Mouse (Mus musculus) forebrain, embryonic 15.5 days (tissue): ENCODE measurements around the gene Rin3. TPM values are rescaled to one million over a fixed set of nuclear protein-coding genes. Genes with fewer than 3 reads are reported as not detected.
"Not testable (repeated sequence)": the region's sequence is repeated elsewhere in the genome, so short reads cannot be mapped to it uniquely, and the experiment has no call there.

Experiments
- ATAC-seq: fragments of 200-750 bp; cut with Nextera tagmentation; replicated peaks from 2 replicates; pipeline ENCODE4 v1.8.0; 2017; ENCODE audit warnings: mild to moderate bottlenecking, moderate TSS enrichment, moderate library complexity
- H3K27ac ChIP-seq: fragments of 300-500 bp; sonication (generic); replicated peaks from 2 replicates; pipeline ENCODE4 v1.5.1; 2015; ENCODE audit warnings: mild to moderate bottlenecking, inconsistent platforms
- H3K27me3 ChIP-seq: fragments of 300-500 bp; sonication (generic); 2 replicates; pipeline ENCODE4 v1.6.1; 2015; ENCODE audit warnings: inconsistent platforms
- H3K36me3 ChIP-seq: fragments of 300-500 bp; sonication (generic); 2 replicates; pipeline ENCODE4 v1.6.1; 2015; ENCODE audit warnings: mild to moderate bottlenecking, inconsistent platforms
- H3K4me1 ChIP-seq: fragments of 300-500 bp; sonication (generic); 2 replicates; pipeline ENCODE4 v1.6.1; 2015; ENCODE audit warnings: inconsistent platforms
- H3K4me2 ChIP-seq: fragments of 300-500 bp; sonication (generic); replicated peaks from 2 replicates; pipeline ENCODE4 v1.6.1; 2015; ENCODE audit warnings: mild to moderate bottlenecking, inconsistent platforms
- H3K4me3 ChIP-seq: fragments of 300-500 bp; sonication (generic); 2 replicates; pipeline ENCODE4 v1.5.1; 2015; ENCODE audit warnings: mild to moderate bottlenecking, inconsistent platforms
- H3K9ac ChIP-seq: fragments of 300-500 bp; sonication (generic); replicated peaks from 2 replicates; pipeline ENCODE4 v1.6.1; 2015; ENCODE audit warnings: mild to moderate bottlenecking, inconsistent platforms
- H3K9me3 ChIP-seq: fragments of 300-500 bp; sonication (generic); 2 replicates; pipeline ENCODE4 v1.6.1; 2016; ENCODE audit warnings: inconsistent platforms
- WGBS: fragments of 180-500 bp; shearing (Covaris S2); methylation state at CpG from one replicate; pipeline ENCODE4 v1.1.7; 2015; ENCODE audit warnings: mixed read lengths; 5-methylcytosine and 5-hydroxymethylcytosine counted together
- polyA plus RNA-seq: library from polyadenylated mRNA; unstranded; fragments of >200 nt; fragmentation: Nextera tagmentation; extraction: Ambion mirVana; gene quantifications from 2 replicates; pipeline ENCODE4 v1.2.1, GENCODE M21; 2015

Rin3 gene
- polyA plus RNA-seq, 1 experiment from 2014 or later: 1.3 TPM

DNA sequence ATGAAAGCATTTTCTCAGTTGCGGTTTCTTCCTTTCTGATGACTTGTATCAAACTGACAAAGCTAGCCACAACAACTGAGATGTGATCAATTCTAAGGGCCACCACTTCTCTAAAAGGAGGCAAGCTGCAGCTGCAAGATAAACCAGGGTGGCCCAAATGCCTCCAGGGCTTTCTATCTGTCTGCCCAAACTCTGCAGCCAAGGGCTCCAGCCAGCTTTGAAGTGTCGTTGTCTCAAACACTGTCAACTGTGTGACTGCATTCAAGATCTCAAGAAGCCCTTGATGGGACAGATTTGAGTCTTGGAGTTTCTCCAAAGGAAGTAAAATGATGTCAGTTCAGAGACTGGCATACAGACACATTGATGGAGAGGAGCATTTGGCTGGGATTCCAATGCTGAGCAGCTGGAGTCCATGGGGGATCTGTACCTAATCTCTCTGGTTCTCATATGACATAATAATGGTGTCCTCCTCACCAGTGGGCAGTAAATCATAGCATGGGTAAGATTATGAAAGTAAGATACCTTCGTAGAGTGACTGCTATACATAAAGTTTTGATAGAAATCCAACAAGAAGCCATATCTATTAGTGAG is 24.2 kb upstream of the Rin3 start:
- no peaks in the 10 kb centered on the region for H3K36me3 ChIP-seq

DNA sequence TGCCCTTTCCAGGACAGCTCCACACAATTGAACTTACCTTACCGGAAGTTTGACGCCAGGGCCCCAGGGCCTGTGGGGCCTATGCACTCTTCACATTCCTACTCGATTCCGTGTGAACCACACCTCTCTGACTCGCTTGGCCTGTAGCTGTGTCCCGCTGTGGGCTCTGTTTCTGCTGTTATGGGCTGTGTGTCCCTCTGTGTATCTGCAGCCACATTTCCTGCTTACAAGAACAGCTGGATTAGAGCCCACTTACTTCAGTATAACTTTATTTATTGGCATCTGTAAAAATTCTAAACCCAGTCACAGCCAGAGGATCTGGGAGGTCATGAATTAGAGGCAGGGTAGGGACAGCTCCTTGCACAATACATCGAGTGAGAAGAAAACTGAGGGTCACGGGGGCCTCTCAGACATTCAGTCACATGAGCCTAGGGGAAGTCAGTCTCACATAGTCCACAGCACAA is 20.9 kb upstream of the Rin3 start:
- Histone ChIP-seq H3K9ac (no peak overlapping the region), H3K27me3 (no peaks in the 10 kb centered on the region), H3K4me1 (no peaks in the 10 kb centered on the region), H3K4me2 (no peak overlapping the region), H3K27ac (no peak overlapping the region), H3K36me3 (no peaks in the 10 kb centered on the region), H3K4me3 (no peak overlapping the region), H3K9me3 (no peaks in the 10 kb centered on the region)
- WGBS: 72% methylated on average over 8 of the region's 8 CpGs
- ATAC-seq: no peak

More for the DNA sequence above, 24.2 kb upstream of the Rin3 start:
- H3K9me3 ChIP-seq: no peaks in the 10 kb centered on the region
- no peak overlapping the region for H3K9ac ChIP-seq
- no peak for ATAC-seq
- H3K4me3 ChIP-seq: no peak overlapping the region
- no peaks in the 10 kb centered on the region for H3K4me1 ChIP-seq
- WGBS: 81% methylated on average over 3 of the region's 3 CpGs
- H3K27me3 ChIP-seq: no peaks in the 10 kb centered on the region
- no peak overlapping the region for H3K27ac ChIP-seq
- H3K4me2 ChIP-seq: no peak overlapping the region

- WGBS: 78% methylated on average over 2 of the region's 2 CpGs
- no peaks in the 10 kb centered on the region for H3K27me3 ChIP-seq
Observed at GRCm38 (mm10) chr12:102262809-102263208, 20.0 kb upstream of the Rin3 start.

GRCm38 (mm10) chr12:102263249-102263648 is 19.6 kb upstream of the Rin3 start:
- no peak for ATAC-seq
- Histone ChIP-seq H3K4me2 (no peak overlapping the region), H3K9ac (no peak overlapping the region), H3K4me3 (no peak overlapping the region), H3K36me3 (no peaks in the 10 kb centered on the region), H3K27ac (no peak overlapping the region), H3K4me1 (no peaks in the 10 kb centered on the region), H3K9me3 (no peaks in the 10 kb centered on the region), H3K27me3 (no peaks in the 10 kb centered on the region)

More at GRCm38 (mm10) chr12:102262809-102263208, 20.0 kb upstream of the Rin3 start:
- H3K36me3 ChIP-seq: no peaks in the 10 kb centered on the region
- H3K4me3 ChIP-seq: no peak overlapping the region
- H3K4me1 ChIP-seq: no peaks in the 10 kb centered on the region
- ATAC-seq: no peak
- H3K27ac ChIP-seq: no peak overlapping the region
- H3K9me3 ChIP-seq: no peaks in the 10 kb centered on the region
- no peak overlapping the region for H3K9ac ChIP-seq
- H3K4me2 ChIP-seq: no peak overlapping the region

DNA sequence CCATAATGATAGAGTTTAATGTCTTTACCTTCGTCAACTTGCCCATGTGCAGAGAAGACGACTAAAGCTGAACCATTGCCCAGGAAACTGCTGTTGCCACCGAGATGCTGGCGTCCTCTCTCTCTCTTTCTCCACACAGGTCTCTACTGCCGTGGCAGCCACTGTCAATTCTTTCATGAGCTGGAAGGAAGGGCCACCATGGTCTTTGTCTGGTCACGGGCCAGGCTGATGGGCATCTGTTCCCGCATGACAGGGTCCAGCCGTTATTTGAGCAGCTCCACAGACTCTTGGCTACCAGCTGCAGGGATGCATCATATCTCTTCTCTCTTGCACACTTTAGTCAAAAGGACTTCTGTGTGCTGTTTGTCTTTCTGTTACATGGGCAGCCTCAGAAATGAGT is 16.4 kb upstream of the Rin3 start:
- H3K4me1 ChIP-seq: no peaks in the 10 kb centered on the region
- no peak overlapping the region for H3K9ac ChIP-seq
- H3K4me3 ChIP-seq: no peak overlapping the region
- no peaks in the 10 kb centered on the region for H3K9me3 ChIP-seq
- whole genome bisulfite sequencing: 85% methylated on average over 8 of the region's 8 CpGs
- H3K27me3 ChIP-seq: no peaks in the 10 kb centered on the region
- H3K36me3 ChIP-seq: no peaks in the 10 kb centered on the region
- no peak overlapping the region for H3K4me2 ChIP-seq
- no peak overlapping the region for H3K27ac ChIP-seq
- ATAC-seq: no peak

GRCm38 (mm10) chr12:102269144-102269543 is 13.7 kb upstream of the Rin3 start:
- Histone ChIP-seq H3K4me2 (no peak overlapping the region), H3K4me3 (no peak overlapping the region), H3K36me3 (no peaks in the 10 kb centered on the region), H3K9me3 (no peaks in the 10 kb centered on the region), H3K9ac (no peak overlapping the region), H3K4me1 (no peaks in the 10 kb centered on the region), H3K27ac (no peak overlapping the region), H3K27me3 (no peaks in the 10 kb centered on the region)
- WGBS: 53% methylated on average over 2 of the region's 2 CpGs
- ATAC-seq: no peak

GRCm38 (mm10) chr12:102270776-102271405 is 12.0 kb upstream of the Rin3 start:
- ATAC-seq: no peak
- no peak overlapping the region for H3K4me3 ChIP-seq
- no peaks in the 10 kb centered on the region for H3K9me3 ChIP-seq
- no peaks in the 10 kb centered on the region for H3K4me1 ChIP-seq
- no peaks in the 10 kb centered on the region for H3K36me3 ChIP-seq
- H3K27me3 ChIP-seq: no peaks in the 10 kb centered on the region
- 86% methylated on average over 6 of the region's 6 CpGs for WGBS
- H3K27ac ChIP-seq: no peak overlapping the region
- no peak overlapping the region for H3K4me2 ChIP-seq
- no peak overlapping the region for H3K9ac ChIP-seq

DNA sequence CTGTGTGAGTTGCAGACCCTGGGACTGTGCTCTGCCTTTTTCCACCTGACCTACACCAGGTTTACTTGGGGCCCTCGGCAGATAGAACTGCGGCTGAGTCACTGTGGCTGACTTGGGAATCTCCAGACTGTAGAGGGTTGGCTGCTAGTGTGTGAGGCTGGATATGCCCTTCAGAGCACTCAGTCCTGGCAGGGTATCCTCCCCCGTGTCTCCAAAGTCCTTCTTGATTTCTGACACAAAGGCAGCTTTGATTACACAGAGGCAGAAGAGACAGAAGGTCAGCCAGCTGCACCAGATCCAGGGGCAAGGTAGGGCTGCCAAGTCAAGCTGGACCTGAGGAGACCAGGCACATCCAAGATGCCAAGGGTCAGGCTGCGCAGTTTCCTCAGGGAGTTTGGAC is 11.4 kb upstream of the Rin3 start:
- no peaks in the 10 kb centered on the region for H3K9me3 ChIP-seq
- no peak overlapping the region for H3K9ac ChIP-seq
- H3K27me3 ChIP-seq: no peaks in the 10 kb centered on the region
- no peaks in the 10 kb centered on the region for H3K4me1 ChIP-seq
- WGBS: 78% methylated on average over 4 of the region's 4 CpGs
- no peaks in the 10 kb centered on the region for H3K36me3 ChIP-seq
- ATAC-seq: no peak
- H3K27ac ChIP-seq: no peak overlapping the region
- H3K4me2 ChIP-seq: no peak overlapping the region
- H3K4me3 ChIP-seq: no peak overlapping the region

- Histone ChIP-seq H3K9ac (no peak overlapping the region), H3K4me1 (no peaks in the 10 kb centered on the region), H3K4me3 (no peak overlapping the region), H3K9me3 (no peaks in the 10 kb centered on the region), H3K27ac (no peak overlapping the region), H3K27me3 (no peaks in the 10 kb centered on the region), H3K36me3 (no peaks in the 10 kb centered on the region), H3K4me2 (no peak overlapping the region)
- ATAC-seq: no peak
- 68% methylated on average over 7 of the region's 7 CpGs for WGBS
Observed at GRCm38 (mm10) chr12:102275833-102276443, 6.9 kb upstream of the Rin3 start.

GRCm38 (mm10) chr12:102280290-102280689 is 2.6 kb upstream of the Rin3 start:
- H3K36me3 ChIP-seq, H3K9me3 ChIP-seq, H3K4me2 ChIP-seq, H3K4me3 ChIP-seq, H3K27me3 ChIP-seq, H3K27ac ChIP-seq, H3K9ac ChIP-seq, ATAC-seq: not testable (repeated sequence)
- H3K4me1 ChIP-seq: peaks cover 17% of the 10 kb centered on the region
- 74% methylated on average over 4 of the region's 4 CpGs for WGBS

DNA sequence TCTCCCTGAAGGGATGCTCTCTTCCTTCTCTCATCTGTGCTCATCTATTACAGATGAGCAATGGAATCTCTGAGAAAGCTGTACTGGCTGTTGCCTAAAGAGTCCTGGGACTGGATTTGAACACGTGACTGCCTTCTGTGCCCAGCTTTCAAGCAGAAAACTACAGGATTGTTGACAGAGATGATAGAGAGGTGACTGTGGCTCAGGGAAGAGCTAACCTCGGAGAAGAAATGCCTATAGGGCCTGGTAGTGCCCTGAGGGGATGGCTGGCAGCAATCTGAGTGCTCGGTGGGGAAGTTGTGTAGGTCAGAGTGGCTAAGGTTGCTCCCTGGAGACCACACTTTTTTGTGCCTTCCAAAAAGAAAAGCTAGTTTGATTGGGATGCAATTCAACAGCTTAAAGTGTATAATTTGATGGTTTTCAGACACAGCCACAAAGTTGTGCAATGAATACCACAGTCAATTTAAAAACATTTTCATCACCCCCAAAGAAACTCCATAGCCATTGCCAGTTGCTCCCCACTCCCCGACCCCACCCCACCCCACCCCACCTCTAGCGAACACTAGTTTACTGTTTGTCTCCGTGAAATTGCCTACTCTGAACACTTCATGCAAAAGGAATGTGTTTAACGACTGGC is 1.9 kb upstream of the Rin3 start:
- WGBS: 40% methylated on average over 7 of the region's 7 CpGs

GRCm38 (mm10) chr12:102282126-102282525 is 722 bp upstream of the Rin3 start:
- WGBS: 34% methylated on average over 2 of the region's 2 CpGs

More for the DNA sequence above, 1.9 kb upstream of the Rin3 start:
- Histone ChIP-seq H3K4me3 (no peak overlapping the region), H3K9ac (no peak overlapping the region), H3K4me2 (no peak overlapping the region), H3K4me1 (peaks cover 17% of the 10 kb centered on the region), H3K36me3 (no peaks in the 10 kb centered on the region), H3K9me3 (no peaks in the 10 kb centered on the region), H3K27ac (no peak overlapping the region), H3K27me3 (no peaks in the 10 kb centered on the region)
- no peak for ATAC-seq

More at GRCm38 (mm10) chr12:102282126-102282525, 722 bp upstream of the Rin3 start:
- no peaks in the 10 kb centered on the region for H3K9me3 ChIP-seq
- peaks cover 17% of the 10 kb centered on the region for H3K4me1 ChIP-seq
- no peak overlapping the region for H3K9ac ChIP-seq
- H3K4me2 ChIP-seq: peak overlapping the region; percentile 99
- no peaks in the 10 kb centered on the region for H3K36me3 ChIP-seq
- ATAC-seq: no peak
- no peak overlapping the region for H3K27ac ChIP-seq
- H3K27me3 ChIP-seq: no peaks in the 10 kb centered on the region
- H3K4me3 ChIP-seq: no peak overlapping the region
